Mouse (Mus musculus) embryo, embryonic 10.5 days (tissue): ENCODE data around the gene AI464131.
"Not testable (repeated sequence)": the region's sequence is repeated elsewhere in the genome, so short reads cannot be mapped to it uniquely, and the experiment has no call there.

Experiments
- DNase-seq: peaks from one replicate; pipeline ENCODE4 v3.0.0-alpha.2; 2015; ENCODE audit warnings: low spot score

Gene AI464131

GRCm38 (mm10) chr4:41470051-41470683 is 32.7 kb downstream of the AI464131 start:
- no peak for DNase-seq

- no peak for DNase-seq
Observed at GRCm38 (mm10) chr4:41469199-41469598, 33.7 kb downstream of the AI464131 start.

- peak; percentile 83 for DNase-seq
Observed at GRCm38 (mm10) chr4:41468396-41469080, 34.3 kb downstream of the AI464131 start.

- peak; percentile 55 for DNase-seq
Observed at GRCm38 (mm10) chr4:41465287-41465665, 37.6 kb downstream of the AI464131 start.

GRCm38 (mm10) chr4:41464345-41465286 is 38.3 kb downstream of the AI464131 start, which contains the start of the genes Kif24 and Nudt2:
Kif24 (minus strand) TSS chr4:41464887.
Nudt2 (plus strand) TSS chr4:41465151.
- DNase-seq: peak; percentile 100

GRCm38 (mm10) chr4:41463051-41463738 is 39.7 kb downstream of the AI464131 start:
- DNase-seq: not testable (repeated sequence)

- DNase-seq: no peak
Observed at GRCm38 (mm10) chr4:41460690-41461089, 42.2 kb downstream of the AI464131 start.

- no peak for DNase-seq
Observed at GRCm38 (mm10) chr4:41447595-41447994, 55.3 kb downstream of the AI464131 start.
